8 mouse cellular contexts compared by ENCODE assay signal in the genomic region with DNA sequence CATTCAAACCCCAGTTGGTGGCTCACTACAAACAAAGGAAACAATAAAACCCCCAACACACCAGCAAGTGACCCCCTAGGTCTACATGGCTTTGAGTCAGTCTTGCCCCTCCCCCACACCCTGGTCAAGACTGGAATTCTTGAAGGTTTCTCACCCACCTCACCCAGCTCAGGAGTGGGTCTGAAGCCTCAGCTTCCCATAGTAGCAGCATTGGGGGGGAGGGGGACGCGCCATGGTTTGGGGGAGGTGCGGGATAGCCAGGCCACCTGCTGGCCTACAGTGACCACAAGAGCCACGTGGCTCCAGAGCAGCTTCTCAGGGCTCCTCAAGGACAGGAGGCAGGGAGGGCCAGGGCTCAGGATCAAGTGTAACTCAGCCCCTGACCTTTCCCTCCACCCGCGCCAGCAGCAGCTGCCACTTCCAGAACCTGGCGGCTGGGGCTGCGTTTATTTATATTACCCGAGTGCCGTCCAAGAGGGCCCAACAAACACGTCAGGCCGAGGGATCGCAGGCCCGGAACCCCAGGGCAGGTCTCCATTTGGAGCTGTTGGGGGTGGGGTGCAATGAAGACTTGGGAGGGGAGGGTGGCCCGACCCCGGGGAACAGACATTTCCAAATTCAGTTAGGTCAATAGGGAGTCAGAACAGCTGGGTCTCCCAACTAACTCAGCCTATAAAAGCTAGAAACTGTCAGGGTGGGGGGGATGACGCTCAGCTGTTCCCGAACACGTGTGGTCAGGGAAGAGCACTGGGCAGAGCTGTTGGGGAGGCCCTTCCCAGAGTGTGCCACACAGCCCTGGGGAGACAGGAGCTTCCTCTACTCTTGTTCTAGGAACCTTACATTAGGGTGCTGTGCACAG. TPM values are rescaled to one million over a fixed set of nuclear protein-coding genes. Genes with fewer than 3 reads are reported as not detected.
DNase-seq lines count a peak whose midpoint lies in the region; ATAC-seq lines count a peak whose summit lies in the region.

No protein-coding gene starts in this region.

- peak; percentile 23 for ATAC-seq in embryonic facial prominence, embryonic 14.5 days (ENCODE audit: low read depth)
- ATAC-seq in heart, embryonic 15.5 days (replicated peaks; ENCODE audit: insufficient number of reproducible peaks, insufficient read depth, low FRiP score, low read depth), result 0 out of 2 replicates have a peak, but pooled peaks have one; percentile 12

- peak; percentile 53 to 67 for DNase-seq in cerebellum, postnatal 10 days
- no peak for DNase-seq in cerebellum, adult 11 months
- peak; percentile 73 for DNase-seq in embryonic facial prominence, embryonic 14.5 days (ENCODE audit: low spot score)
- DNase-seq in kidney, postnatal 10 days, result peak; percentile 68
- peak; percentile 87 for DNase-seq in lung, postnatal 36 days
- DNase-seq in testis, postnatal 10 days (ENCODE audit: low spot score), result peak; percentile 72
- no peak for DNase-seq in layer of hippocampus, postnatal 36 days

- H3K4me2 ChIP-seq in embryonic facial prominence, embryonic 14.5 days (ENCODE audit: low read depth, low read length), result peak overlapping the region; percentile 58
- peak overlapping the region; percentile 75 for H3K4me2 ChIP-seq in heart, embryonic 15.5 days

- no peaks in the 10 kb centered on the region for H3K27me3 ChIP-seq in embryonic facial prominence, embryonic 14.5 days (replicated peaks; ENCODE audit: control insufficient read depth, insufficient read depth, low read length)
- H3K27me3 ChIP-seq in heart, embryonic 15.5 days, result no peaks in the 10 kb centered on the region

- peak overlapping the region; percentile 43; the same call in 1 of the 2 replicates for H3K9ac ChIP-seq in embryonic facial prominence, embryonic 14.5 days (ENCODE audit: low read depth, low read length)
- H3K9ac ChIP-seq in heart, embryonic 15.5 days, result peak overlapping the region; percentile 43

- peak overlapping the region; percentile 77 for H3K27ac ChIP-seq in embryonic facial prominence, embryonic 14.5 days (replicated peaks; ENCODE audit: low read depth, low read length)
- H3K27ac ChIP-seq in heart, embryonic 15.5 days, result peak overlapping the region; percentile 82

- no peaks in the 10 kb centered on the region for H3K9me3 ChIP-seq in embryonic facial prominence, embryonic 14.5 days (ENCODE audit: control insufficient read depth, low read length)
- H3K9me3 ChIP-seq in heart, embryonic 15.5 days (replicated peaks), result no peaks in the 10 kb centered on the region

- WGBS in embryonic facial prominence, embryonic 14.5 days, result 16% methylated on average over 17 of the region's 19 CpGs
- WGBS in heart, embryonic 15.5 days, result 14% methylated on average over 19 of the region's 19 CpGs

- H3K4me1 ChIP-seq in embryonic facial prominence, embryonic 14.5 days (ENCODE audit: control insufficient read depth, insufficient read depth, low read length), result peaks cover 49% of the 10 kb centered on the region
- H3K4me1 ChIP-seq in heart, embryonic 15.5 days (replicated peaks), result peaks cover 96% of the 10 kb centered on the region

- H3K36me3 ChIP-seq in embryonic facial prominence, embryonic 14.5 days (ENCODE audit: control insufficient read depth, insufficient read depth, low read length), result peaks cover 39% of the 10 kb centered on the region
- H3K36me3 ChIP-seq in heart, embryonic 15.5 days, result peaks cover 5% of the 10 kb centered on the region; the same call in 1 of the 2 replicates

- H3K4me3 ChIP-seq in embryonic facial prominence, embryonic 14.5 days (ENCODE audit: low read depth, low read length), result peak overlapping the region; percentile 15
- peak overlapping the region; percentile 46 for H3K4me3 ChIP-seq in heart, embryonic 15.5 days

RNA-seq across cellular contexts. Expression of gene Rflna, which starts 53.9 kb away (rescaled TPM):
- polyA plus RNA-seq in embryonic facial prominence, embryonic 14.5 days (2014; fragmentation: Nextera tagmentation; extraction: Ambion mirVana), result 19.3 and 29.0 TPM in 2 replicates
- polyA plus RNA-seq in heart, embryonic 15.5 days (2015; fragmentation: Nextera tagmentation; extraction: Ambion mirVana), result 1.3 and 2.3 TPM in 2 replicates
- under 1 TPM; 0.27 to 0.38 TPM for total RNA-seq in layer of hippocampus, postnatal 36 days (2021)

Comparison
In these comparisons a context has a peak if more than half of its experiments do, and no peak if none do; other contexts are left out.
1. DNase-seq: peak in cerebellum, postnatal 10 days (2 of 2), embryonic facial prominence, embryonic 14.5 days (single experiment), kidney, postnatal 10 days (single experiment), lung, postnatal 36 days (single experiment) and testis, postnatal 10 days (single experiment); none in cerebellum, adult 11 months (single experiment) and layer of hippocampus, postnatal 36 days (0 of 2).